Mouse (Mus musculus) neural tube, embryonic 13.5 days (tissue): ENCODE data around the gene Mrpl41. TPM values are rescaled to one million over a fixed set of nuclear protein-coding genes. Genes with fewer than 3 reads are reported as not detected.
A peak's percentile ranks its signal among the peaks of the same experiment; 100 is the strongest.

Source experiments
- ATAC-seq: fragments of 200-750 bp; cut with Nextera tagmentation; 2 replicates; pipeline ENCODE4 v1.8.0; 2017; ENCODE audit warnings: low read depth, mild to moderate bottlenecking, moderate TSS enrichment, moderate library complexity
- H3K27ac ChIP-seq: fragments of 300-500 bp; sonication (generic); replicated peaks from 2 replicates; pipeline ENCODE4 v1.5.1; 2015; ENCODE audit warnings: moderate library complexity, mild to moderate bottlenecking, inconsistent platforms
- H3K27me3 ChIP-seq: fragments of 300-500 bp; sonication (generic); 2 replicates; pipeline ENCODE4 v1.6.1; 2015; ENCODE audit warnings: mild to moderate bottlenecking, inconsistent platforms
- H3K36me3 ChIP-seq: fragments of 300-500 bp; sonication (generic); 2 replicates; pipeline ENCODE4 v1.6.1; 2015; ENCODE audit warnings: mild to moderate bottlenecking, inconsistent platforms
- H3K4me1 ChIP-seq: fragments of 300-500 bp; sonication (generic); replicated peaks from 2 replicates; pipeline ENCODE4 v1.6.1; 2015; ENCODE audit warnings: inconsistent platforms
- H3K4me2 ChIP-seq: fragments of 300-500 bp; sonication (generic); 2 replicates; pipeline ENCODE4 v1.6.1; 2015; ENCODE audit warnings: inconsistent platforms, mild to moderate bottlenecking, moderate library complexity
- H3K4me3 ChIP-seq: fragments of 300-500 bp; sonication (generic); 2 replicates; pipeline ENCODE4 v1.5.1; 2015; ENCODE audit warnings: mild to moderate bottlenecking, inconsistent platforms
- H3K9ac ChIP-seq: fragments of 300-500 bp; sonication (generic); 2 replicates; pipeline ENCODE4 v1.6.1; 2015; ENCODE audit warnings: moderate library complexity, mild to moderate bottlenecking, inconsistent platforms
- H3K9me3 ChIP-seq: fragments of 300-500 bp; sonication (generic); 2 replicates; pipeline ENCODE4 v1.6.1; 2016; ENCODE audit warnings: inconsistent platforms
- WGBS: fragments of 180-500 bp; shearing (Covaris S2); methylation state at CpG from one replicate; pipeline ENCODE4 v1.1.7; 2015; 5-methylcytosine and 5-hydroxymethylcytosine counted together
- polyA plus RNA-seq: library from polyadenylated mRNA; unstranded; fragments of >200 nt; fragmentation: Nextera tagmentation; extraction: Ambion mirVana; gene quantifications from 2 replicates; pipeline ENCODE4 v1.2.1, GENCODE M21; 2015

The Mrpl41 gene
- polyA plus RNA-seq, result 193 and 222 TPM in 2 replicates

DNA sequence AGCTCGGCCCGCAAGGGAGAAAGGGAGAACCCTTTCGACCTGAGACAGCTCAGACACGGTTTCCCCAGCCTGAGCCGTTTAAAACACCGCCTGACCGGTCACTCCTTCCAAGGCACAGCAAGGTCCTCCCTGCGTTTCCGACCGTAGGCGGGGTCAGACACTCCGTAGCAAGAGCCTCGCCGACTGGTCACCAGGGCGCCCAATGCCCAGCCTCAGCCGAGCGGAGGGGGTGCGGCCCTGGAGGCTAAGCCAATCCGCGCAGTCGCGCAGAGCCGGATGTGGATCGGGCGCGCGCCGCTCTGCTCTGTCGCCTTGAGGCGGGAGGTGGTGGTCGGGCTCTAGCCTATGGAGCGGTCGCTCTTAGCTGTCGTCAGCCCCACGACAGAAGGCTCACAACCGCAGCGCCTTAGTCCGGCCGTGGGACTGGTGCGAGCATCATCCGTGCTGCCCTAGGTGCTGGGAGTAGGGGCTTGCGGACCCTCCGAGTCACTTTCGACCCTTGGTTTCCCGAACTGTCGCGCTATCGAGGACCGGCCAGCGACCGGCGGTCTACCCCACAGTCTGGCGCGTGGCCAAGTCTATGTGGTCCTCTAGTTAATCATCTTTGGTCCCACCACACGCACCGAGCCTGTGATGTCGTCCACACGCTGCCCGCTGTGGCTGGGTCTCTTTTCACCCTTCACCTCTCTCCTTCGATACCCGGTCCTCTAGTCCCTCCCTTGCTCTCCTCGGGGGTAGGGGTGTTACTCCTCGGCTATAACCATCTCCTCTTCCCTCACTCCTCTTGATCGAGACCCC is at the start of gene Mrpl41:
TSS of gene Mrpl41 (minus strand) at position 193 of the 798 bp plus-strand sequence.
- H3K4me3 ChIP-seq, result peak within 1 kb of the TSS; percentile 85
- H3K27me3 ChIP-seq, result no peaks in the 10 kb centered on the region
- H3K36me3 ChIP-seq, result peaks cover 31% of the 10 kb centered on the region
- no peaks in the 10 kb centered on the region for H3K9me3 ChIP-seq
- peak; percentile 100 for ATAC-seq
- peak within 1 kb of the TSS; percentile 92 for H3K27ac ChIP-seq
- under 1% methylated on average over 64 of the region's 64 CpGs for WGBS
- H3K4me1 ChIP-seq, result peaks cover 25% of the 10 kb centered on the region
- peak within 1 kb of the TSS; percentile 95 for H3K4me2 ChIP-seq
- H3K9ac ChIP-seq, result peak within 1 kb of the TSS; percentile 90

DNA sequence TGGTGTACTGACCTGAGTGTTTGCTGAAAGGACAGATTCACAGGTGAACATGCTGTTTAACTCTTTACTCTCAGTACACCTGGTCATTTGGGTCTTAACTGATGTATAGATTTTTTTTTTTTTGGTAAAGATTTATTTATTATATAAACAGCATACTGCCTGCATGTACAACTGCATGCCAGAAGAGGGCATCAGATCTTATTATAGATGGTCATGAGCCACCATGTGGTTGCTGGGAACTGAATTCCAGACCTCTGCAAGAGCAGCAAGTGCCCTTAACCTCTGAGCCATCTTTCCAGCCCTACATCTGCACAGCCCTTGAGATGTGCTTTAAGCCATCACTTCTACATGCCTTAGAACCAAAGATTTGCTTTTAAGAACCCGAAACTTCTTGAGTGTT is 47.8 kb upstream of the Mrpl41 start:
- WGBS, result 97% methylated on average over 1 of the region's 1 CpGs
- H3K27me3 ChIP-seq, result no peaks in the 10 kb centered on the region
- no peak overlapping the region for H3K9ac ChIP-seq

GRCm38 (mm10) chr2:25008250-25008649 is 33.4 kb upstream of the Mrpl41 start:
- ATAC-seq, result no peak
- Histone ChIP-seq H3K4me3 (no peak overlapping the region), H3K4me1 (no peaks in the 10 kb centered on the region), H3K4me2 (no peak overlapping the region), H3K27ac (no peak overlapping the region), H3K9ac (no peak overlapping the region), H3K27me3 (no peaks in the 10 kb centered on the region), H3K9me3 (no peaks in the 10 kb centered on the region), H3K36me3 (no peaks in the 10 kb centered on the region)

More for the DNA sequence above, 47.8 kb upstream of the Mrpl41 start:
- no peaks in the 10 kb centered on the region for H3K4me1 ChIP-seq
- H3K36me3 ChIP-seq, result no peaks in the 10 kb centered on the region
- H3K4me3 ChIP-seq, result no peak overlapping the region
- no peak for ATAC-seq
- no peak overlapping the region for H3K27ac ChIP-seq
- H3K9me3 ChIP-seq, result no peaks in the 10 kb centered on the region
- no peak overlapping the region for H3K4me2 ChIP-seq

DNA sequence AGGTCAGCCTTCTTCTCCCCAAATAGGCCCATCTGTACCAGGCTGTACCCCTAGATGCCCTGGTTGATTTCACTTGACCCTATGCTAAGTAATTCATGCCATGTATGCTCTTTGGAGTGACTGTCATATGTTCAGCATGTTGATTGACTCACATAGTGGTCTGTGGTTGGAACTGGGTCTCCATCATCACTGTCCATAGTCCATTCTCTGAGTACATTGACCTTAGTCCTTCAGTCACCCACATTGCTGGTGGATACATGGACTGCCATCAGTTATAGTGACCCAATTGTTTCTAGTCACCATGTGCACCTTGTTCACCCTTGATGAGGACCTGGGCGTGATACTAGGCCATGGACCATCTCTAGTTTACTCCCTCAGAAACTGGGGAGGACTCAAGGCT is 31.9 kb upstream of the Mrpl41 start:
- H3K27me3 ChIP-seq, result no peaks in the 10 kb centered on the region
- no peaks in the 10 kb centered on the region for H3K9me3 ChIP-seq
- WGBS, result 91% methylated on average over 1 of the region's 1 CpGs

GRCm38 (mm10) chr2:25003946-25004786 is 29.3 kb upstream of the Mrpl41 start:
- H3K27me3 ChIP-seq, result no peaks in the 10 kb centered on the region
- WGBS, result 82% methylated on average over 9 of the region's 9 CpGs
- no peak overlapping the region for H3K4me2 ChIP-seq
- H3K27ac ChIP-seq, result no peak overlapping the region
- H3K4me3 ChIP-seq, result no peak overlapping the region
- H3K9ac ChIP-seq, result no peak overlapping the region
- H3K9me3 ChIP-seq, result no peaks in the 10 kb centered on the region
- no peaks in the 10 kb centered on the region for H3K4me1 ChIP-seq
- ATAC-seq, result no peak
- H3K36me3 ChIP-seq, result no peaks in the 10 kb centered on the region

More for the DNA sequence above, 31.9 kb upstream of the Mrpl41 start:
- no peak overlapping the region for H3K4me3 ChIP-seq
- no peak overlapping the region for H3K27ac ChIP-seq
- H3K9ac ChIP-seq, result no peak overlapping the region
- no peak for ATAC-seq
- H3K36me3 ChIP-seq, result no peaks in the 10 kb centered on the region
- H3K4me2 ChIP-seq, result no peak overlapping the region
- no peaks in the 10 kb centered on the region for H3K4me1 ChIP-seq

GRCm38 (mm10) chr2:25000544-25001235 is 25.8 kb upstream of the Mrpl41 start:
- no peak overlapping the region for H3K27ac ChIP-seq
- no peaks in the 10 kb centered on the region for H3K4me1 ChIP-seq
- H3K4me2 ChIP-seq, result no peak overlapping the region
- H3K27me3 ChIP-seq, result no peaks in the 10 kb centered on the region
- H3K9me3 ChIP-seq, result no peaks in the 10 kb centered on the region
- ATAC-seq, result no peak
- WGBS, result 88% methylated on average over 3 of the region's 3 CpGs
- no peak overlapping the region for H3K9ac ChIP-seq
- H3K36me3 ChIP-seq, result no peaks in the 10 kb centered on the region
- no peak overlapping the region for H3K4me3 ChIP-seq

DNA sequence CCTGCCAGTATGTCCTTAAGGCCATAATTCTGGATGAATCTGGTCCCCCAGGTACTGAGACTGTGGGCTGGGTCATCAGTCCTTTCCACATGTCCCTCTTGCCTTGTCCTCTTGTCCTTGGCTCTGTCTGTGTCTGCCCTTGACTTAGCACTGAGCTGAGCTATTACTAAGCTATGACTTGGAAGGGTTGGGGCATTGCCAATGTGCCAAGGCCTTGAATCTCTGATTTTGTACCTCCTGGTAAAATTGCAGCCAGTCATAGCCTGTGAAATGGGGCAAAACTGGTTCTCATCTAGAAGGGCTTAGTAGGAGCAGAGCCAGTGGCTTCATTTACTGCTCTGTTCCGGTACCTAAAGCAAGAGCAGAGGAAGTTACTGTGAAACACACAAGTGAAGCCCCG is 21.6 kb upstream of the Mrpl41 start:
- no peak overlapping the region for H3K9ac ChIP-seq
- no peaks in the 10 kb centered on the region for H3K9me3 ChIP-seq
- H3K4me1 ChIP-seq, result no peaks in the 10 kb centered on the region
- no peak overlapping the region for H3K4me3 ChIP-seq
- 90% methylated on average over 2 of the region's 2 CpGs for WGBS
- H3K27me3 ChIP-seq, result no peaks in the 10 kb centered on the region
- no peak overlapping the region for H3K27ac ChIP-seq
- no peaks in the 10 kb centered on the region for H3K36me3 ChIP-seq
- no peak for ATAC-seq
- H3K4me2 ChIP-seq, result no peak overlapping the region

- no peaks in the 10 kb centered on the region for H3K36me3 ChIP-seq
- 90% methylated on average over 6 of the region's 6 CpGs for WGBS
- no peak overlapping the region for H3K9ac ChIP-seq
- no peaks in the 10 kb centered on the region for H3K27me3 ChIP-seq
- H3K9me3 ChIP-seq, result no peaks in the 10 kb centered on the region
- H3K4me2 ChIP-seq, result no peak overlapping the region
- no peak for ATAC-seq
- no peak overlapping the region for H3K4me3 ChIP-seq
- H3K4me1 ChIP-seq, result no peaks in the 10 kb centered on the region
- no peak overlapping the region for H3K27ac ChIP-seq
These were observed 20.4 kb upstream of the Mrpl41 start for GRCm38 (mm10) chr2:24995332-24995731.

GRCm38 (mm10) chr2:24987762-24988161 is 12.9 kb upstream of the Mrpl41 start:
- WGBS, result 52% methylated on average over 2 of the region's 2 CpGs
- Histone ChIP-seq H3K27ac (no peak overlapping the region), H3K36me3 (0 out of 2 replicates have a peak, but pooled peaks cover 4% of the 10 kb centered on the region)

DNA sequence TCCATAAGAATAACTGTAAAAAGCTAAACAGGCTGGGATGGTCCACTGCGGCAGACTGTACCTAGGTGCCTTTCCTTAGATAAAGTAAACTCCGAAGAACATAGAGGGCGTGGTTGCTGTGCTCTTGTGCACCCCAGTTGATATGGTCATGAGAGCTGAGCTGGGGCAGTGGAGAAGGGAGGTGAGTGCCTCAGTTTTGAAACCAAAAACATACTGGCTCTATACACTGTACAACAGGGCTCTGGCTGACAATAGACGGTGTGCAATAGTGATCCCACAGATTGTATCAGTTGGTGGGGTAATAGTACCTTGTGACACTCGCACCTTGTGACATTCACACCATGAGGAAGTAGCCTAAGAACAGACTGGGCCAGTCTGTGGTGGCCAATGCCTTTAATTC is 2.1 kb upstream of the Mrpl41 start:
- no peak overlapping the region for H3K4me2 ChIP-seq
- ATAC-seq, result no peak
- peaks cover 25% of the 10 kb centered on the region for H3K4me1 ChIP-seq
- no peak overlapping the region for H3K4me3 ChIP-seq
- WGBS, result 93% methylated on average over 5 of the region's 5 CpGs
- H3K27ac ChIP-seq, result no peak overlapping the region
- no peaks in the 10 kb centered on the region for H3K9me3 ChIP-seq
- H3K9ac ChIP-seq, result no peak overlapping the region
- H3K27me3 ChIP-seq, result no peaks in the 10 kb centered on the region
- peaks cover 13% of the 10 kb centered on the region for H3K36me3 ChIP-seq

More at GRCm38 (mm10) chr2:24987762-24988161, 12.9 kb upstream of the Mrpl41 start:
- ATAC-seq, result no peak
- H3K27me3 ChIP-seq, result no peaks in the 10 kb centered on the region
- no peak overlapping the region for H3K4me2 ChIP-seq
- no peak overlapping the region for H3K9ac ChIP-seq
- H3K9me3 ChIP-seq, result no peaks in the 10 kb centered on the region
- no peak overlapping the region for H3K4me3 ChIP-seq
- no peaks in the 10 kb centered on the region for H3K4me1 ChIP-seq

GRCm38 (mm10) chr2:24975704-24976297 is 903 bp upstream of the Mrpl41 start, which contains the start of gene Pnpla7:
Pnpla7 (plus strand) TSS chr2:24976033.
- Histone ChIP-seq H3K27ac (peak within 1 kb of the TSS; percentile 92), H3K4me1 (peaks cover 25% of the 10 kb centered on the region), H3K4me2 (peak within 1 kb of the TSS; percentile 95), H3K9ac (peak within 1 kb of the TSS; percentile 90), H3K36me3 (peaks cover 25% of the 10 kb centered on the region), H3K9me3 (no peaks in the 10 kb centered on the region), H3K27me3 (no peaks in the 10 kb centered on the region), H3K4me3 (peak within 1 kb of the TSS; percentile 85)
- under 1% methylated on average over 16 of the region's 16 CpGs for WGBS
- peak; percentile 54 for ATAC-seq
